Mouse (Mus musculus): ENCODE data around the gene Kcnma1. TPM values are rescaled to one million over a fixed set of nuclear protein-coding genes. Genes with fewer than 3 reads are reported as not detected.

Gene Kcnma1
- total and polyA plus RNA-seq, 2 experiments = 0.18 TPM; not detected in 1

GRCm38 (mm10) chr14:23572778-23573177, 441.5 kb downstream of the Kcnma1 start:
- no peak overlapping the region for H3K9ac ChIP-seq (ENCODE audit: low read depth, low read length)
- H3K27ac ChIP-seq (replicated peaks; ENCODE audit: insufficient read depth, low read depth, low read length) = no peak overlapping the region
- no peak for DNase-seq (ENCODE audit: extremely low read depth, low read depth, low spot score)
- H3K27me3 ChIP-seq (ENCODE audit: control insufficient read depth, insufficient read depth, low read length) = no peaks in the 10 kb centered on the region
- H3K79me2 ChIP-seq (ENCODE audit: control insufficient read depth, insufficient read depth, low read length) = no peaks in the 10 kb centered on the region
- WGBS = 70% methylated on average over 1 of the region's 1 CpGs
- H3K36me3 ChIP-seq (ENCODE audit: control insufficient read depth, insufficient read depth, low read length) = no peaks in the 10 kb centered on the region
- no peak for TF ChIP-seq CTCF (IDR thresholded peaks at IDR 0.05; ENCODE audit: low read depth, low read length)
- no peak for TF ChIP-seq POLR2A (IDR thresholded peaks at IDR 0.05; ENCODE audit: extremely low read depth, insufficient read depth, low read length)
- H3K4me1 ChIP-seq (ENCODE audit: control insufficient read depth, insufficient read depth, low read length) = no peaks in the 10 kb centered on the region
- H3K4me3 ChIP-seq (ENCODE audit: insufficient read depth, low read depth, low read length) = no peak overlapping the region

- no peaks in the 10 kb centered on the region for H3K36me3 ChIP-seq (ENCODE audit: control insufficient read depth, insufficient read depth, low read length)
- H3K9ac ChIP-seq (ENCODE audit: low read depth, low read length) = no peak overlapping the region
- no peak for DNase-seq (ENCODE audit: extremely low read depth, low read depth, low spot score)
- 56% methylated on average over 1 of the region's 1 CpGs for WGBS
- TF ChIP-seq POLR2A (IDR thresholded peaks at IDR 0.05; ENCODE audit: extremely low read depth, insufficient read depth, low read length) (no peak), CTCF (IDR thresholded peaks at IDR 0.05; ENCODE audit: low read depth, low read length) (no peak)
- no peak overlapping the region for H3K27ac ChIP-seq (replicated peaks; ENCODE audit: insufficient read depth, low read depth, low read length)
- no peaks in the 10 kb centered on the region for H3K79me2 ChIP-seq (ENCODE audit: control insufficient read depth, insufficient read depth, low read length)
- no peaks in the 10 kb centered on the region for H3K27me3 ChIP-seq (ENCODE audit: control insufficient read depth, insufficient read depth, low read length)
- H3K4me1 ChIP-seq (ENCODE audit: control insufficient read depth, insufficient read depth, low read length) = no peaks in the 10 kb centered on the region
- H3K4me3 ChIP-seq (ENCODE audit: insufficient read depth, low read depth, low read length) = no peak overlapping the region
Observed at GRCm38 (mm10) chr14:23570251-23570650, 444.0 kb downstream of the Kcnma1 start.

GRCm38 (mm10) chr14:23565931-23566330, 448.4 kb downstream of the Kcnma1 start:
- TF ChIP-seq CTCF (IDR thresholded peaks at IDR 0.05; ENCODE audit: low read depth, low read length) (no peak), POLR2A (IDR thresholded peaks at IDR 0.05; ENCODE audit: extremely low read depth, insufficient read depth, low read length) (no peak)
- 89% methylated on average over 3 of the region's 3 CpGs for WGBS
- H3K4me3 ChIP-seq (ENCODE audit: insufficient read depth, low read depth, low read length) = no peak overlapping the region

GRCm38 (mm10) chr14:23564474-23564873, 449.8 kb downstream of the Kcnma1 start:
- Histone ChIP-seq H3K36me3 (ENCODE audit: control insufficient read depth, insufficient read depth, low read length) (no peaks in the 10 kb centered on the region), H3K4me1 (ENCODE audit: control insufficient read depth, insufficient read depth, low read length) (no peaks in the 10 kb centered on the region), H3K79me2 (ENCODE audit: control insufficient read depth, insufficient read depth, low read length) (no peaks in the 10 kb centered on the region), H3K27ac (replicated peaks; ENCODE audit: insufficient read depth, low read depth, low read length) (no peak overlapping the region), H3K9ac (ENCODE audit: low read depth, low read length) (no peak overlapping the region), H3K4me3 (ENCODE audit: insufficient read depth, low read depth, low read length) (no peak overlapping the region), H3K27me3 (ENCODE audit: control insufficient read depth, insufficient read depth, low read length) (no peaks in the 10 kb centered on the region)
- DNase-seq (ENCODE audit: extremely low read depth, low read depth, low spot score) = no peak
- 68% methylated on average over 7 of the region's 7 CpGs for WGBS
- TF ChIP-seq POLR2A (IDR thresholded peaks at IDR 0.05; ENCODE audit: extremely low read depth, insufficient read depth, low read length) (no peak), CTCF (IDR thresholded peaks at IDR 0.05; ENCODE audit: low read depth, low read length) (no peak)

More at GRCm38 (mm10) chr14:23565931-23566330, 448.4 kb downstream of the Kcnma1 start:
- no peaks in the 10 kb centered on the region for H3K36me3 ChIP-seq (ENCODE audit: control insufficient read depth, insufficient read depth, low read length)
- no peak for DNase-seq (ENCODE audit: extremely low read depth, low read depth, low spot score)
- no peaks in the 10 kb centered on the region for H3K4me1 ChIP-seq (ENCODE audit: control insufficient read depth, insufficient read depth, low read length)
- H3K27ac ChIP-seq (replicated peaks; ENCODE audit: insufficient read depth, low read depth, low read length) = no peak overlapping the region
- no peaks in the 10 kb centered on the region for H3K79me2 ChIP-seq (ENCODE audit: control insufficient read depth, insufficient read depth, low read length)
- no peak overlapping the region for H3K9ac ChIP-seq (ENCODE audit: low read depth, low read length)
- H3K27me3 ChIP-seq (ENCODE audit: control insufficient read depth, insufficient read depth, low read length) = no peaks in the 10 kb centered on the region

- Histone ChIP-seq H3K27ac (replicated peaks; ENCODE audit: insufficient read depth, low read depth, low read length) (no peak overlapping the region), H3K27me3 (ENCODE audit: control insufficient read depth, insufficient read depth, low read length) (no peaks in the 10 kb centered on the region), H3K36me3 (ENCODE audit: control insufficient read depth, insufficient read depth, low read length) (no peaks in the 10 kb centered on the region), H3K79me2 (ENCODE audit: control insufficient read depth, insufficient read depth, low read length) (no peaks in the 10 kb centered on the region), H3K4me1 (ENCODE audit: control insufficient read depth, insufficient read depth, low read length) (no peaks in the 10 kb centered on the region), H3K9ac (ENCODE audit: low read depth, low read length) (no peak overlapping the region), H3K4me3 (ENCODE audit: insufficient read depth, low read depth, low read length) (no peak overlapping the region)
- TF ChIP-seq CTCF (IDR thresholded peaks at IDR 0.05; ENCODE audit: low read depth, low read length) (no peak), POLR2A (IDR thresholded peaks at IDR 0.05; ENCODE audit: extremely low read depth, insufficient read depth, low read length) (no peak)
- DNase-seq (ENCODE audit: extremely low read depth, low read depth, low spot score) = no peak
- 94% methylated on average over 2 of the region's 2 CpGs for WGBS
Observed at GRCm38 (mm10) chr14:23563180-23563579, 451.1 kb downstream of the Kcnma1 start.

- no peak for DNase-seq (ENCODE audit: extremely low read depth, low read depth, low spot score)
- no peak overlapping the region for H3K27ac ChIP-seq (replicated peaks; ENCODE audit: insufficient read depth, low read depth, low read length)
- no peak overlapping the region for H3K4me3 ChIP-seq (ENCODE audit: insufficient read depth, low read depth, low read length)
- no peaks in the 10 kb centered on the region for H3K27me3 ChIP-seq (ENCODE audit: control insufficient read depth, insufficient read depth, low read length)
- no peaks in the 10 kb centered on the region for H3K36me3 ChIP-seq (ENCODE audit: control insufficient read depth, insufficient read depth, low read length)
- TF ChIP-seq POLR2A (IDR thresholded peaks at IDR 0.05; ENCODE audit: extremely low read depth, insufficient read depth, low read length) = no peak
- no peak for TF ChIP-seq CTCF (IDR thresholded peaks at IDR 0.05; ENCODE audit: low read depth, low read length)
- 74% methylated on average over 2 of the region's 2 CpGs for WGBS
- H3K79me2 ChIP-seq (ENCODE audit: control insufficient read depth, insufficient read depth, low read length) = no peaks in the 10 kb centered on the region
- H3K9ac ChIP-seq (ENCODE audit: low read depth, low read length) = no peak overlapping the region
- no peaks in the 10 kb centered on the region for H3K4me1 ChIP-seq (ENCODE audit: control insufficient read depth, insufficient read depth, low read length)
Observed at GRCm38 (mm10) chr14:23555647-23556046, 458.6 kb downstream of the Kcnma1 start.

Data from liver, adult 2 months (tissue).